Comparison of ENCODE assay signal across 26 mouse cellular contexts in the genomic region with DNA sequence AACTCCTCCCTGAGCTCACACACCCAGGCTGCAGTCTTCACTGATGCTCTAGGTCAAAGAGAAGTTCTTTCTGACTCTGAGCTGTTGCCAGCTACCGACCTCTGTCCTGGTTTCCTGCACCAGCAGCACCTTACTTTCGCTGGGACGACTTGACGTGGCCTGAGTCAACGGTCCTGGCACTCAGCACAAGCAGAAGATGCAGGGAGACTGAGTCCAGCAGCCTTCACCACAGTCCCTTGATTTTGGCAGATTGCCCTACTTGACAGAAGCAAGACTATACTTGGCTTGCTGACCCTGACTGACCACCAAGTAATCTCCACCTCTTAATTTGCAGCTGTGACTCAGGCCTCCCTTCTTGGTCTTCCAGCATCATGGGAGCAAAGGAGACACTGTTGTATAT.
"Had no signal": no experiment of that assay in that cellular context is flagged by ENCODE, and none has a peak within 500 bp of the region (broad histone marks: within the 10 kb centered on the region; RNA-seq: fewer than 3 reads in every experiment).

No protein-coding gene starts in this region.

- H3K9ac ChIP-seq: heart, embryonic 13.5 days; heart, embryonic 15.5 days; hindbrain, embryonic 12.5 days; hindbrain, embryonic 14.5 days; intestine, embryonic 15.5 days; limb, embryonic 13.5 days; limb, embryonic 15.5 days; liver, embryonic 12.5 days; liver, embryonic 14.5 days had no signal

- H3K36me3 ChIP-seq: heart, embryonic 13.5 days; heart, embryonic 15.5 days; intestine, embryonic 15.5 days; limb, embryonic 15.5 days; liver, embryonic 12.5 days had no signal

- H3K4me3 ChIP-seq: gastrocnemius, adult 2 months; heart, embryonic 10.5 days; heart, embryonic 13.5 days; heart, embryonic 15.5 days; hindbrain, embryonic 10.5 days; hindbrain, embryonic 12.5 days; intestine, embryonic 15.5 days; layer of hippocampus, adult 2 months; left cerebral cortex, adult 2 months; limb, embryonic 13.5 days; limb, embryonic 15.5 days; liver, embryonic 12.5 days had no signal

- H3K4me1 ChIP-seq: liver, embryonic 12.5 days had no signal

- H3K9me3 ChIP-seq: heart, embryonic 10.5 days; heart, embryonic 13.5 days; heart, embryonic 15.5 days; hindbrain, embryonic 10.5 days; hindbrain, embryonic 12.5 days; intestine, embryonic 15.5 days; limb, embryonic 13.5 days; limb, embryonic 15.5 days; liver, embryonic 12.5 days had no signal

- H3K27me3 ChIP-seq: heart, embryonic 13.5 days; heart, embryonic 15.5 days; hindbrain, embryonic 12.5 days; intestine, embryonic 15.5 days; limb, embryonic 13.5 days; limb, embryonic 15.5 days; liver, embryonic 12.5 days had no signal

- ATAC-seq: hindbrain, embryonic 16.5 days; inflammation-experienced regulatory T-cells, adult 6 months; intestine, embryonic 15.5 days; intestine, postnatal 0 days; liver, embryonic 12.5 days had no signal

- DNase-seq: gastrocnemius, adult 2 months; gastrocnemius, postnatal 10 days; gastrocnemius, postnatal 25 days; heart, adult 18-20 months; heart, postnatal 4 days; kidney, adult 18-20 months; kidney, adult 8-10 months; kidney, postnatal 10 days; kidney, postnatal 25 days; kidney, postnatal 4 days had no signal

- H3K4me2 ChIP-seq: heart, embryonic 13.5 days; heart, embryonic 15.5 days; hindbrain, embryonic 12.5 days; hindbrain, embryonic 14.5 days; intestine, embryonic 15.5 days; limb, embryonic 13.5 days; limb, embryonic 15.5 days; liver, embryonic 12.5 days had no signal

- H3K27ac ChIP-seq: gastrocnemius, adult 2 months; heart, embryonic 10.5 days; hindbrain, embryonic 10.5 days; hindbrain, embryonic 12.5 days; hindbrain, embryonic 14.5 days; intestine, embryonic 15.5 days; left cerebral cortex, adult 2 months; liver, embryonic 12.5 days; liver, embryonic 14.5 days had no signal
